Mouse (Mus musculus): ENCODE data around the gene Atp6v1g2.
A peak's percentile ranks its signal among the peaks of the same experiment; 100 is the strongest.

GRCm38 (mm10) chr17:35191723-35192122 lies 41.7 kb upstream of the Atp6v1g2 start:
- TF ChIP-seq CTCF (IDR thresholded peaks at IDR 0.05; ENCODE audit: low read depth) (0 out of 2 replicates have a peak, but pooled peaks have one; percentile 8), EP300 (optimal IDR thresholded peaks at IDR 0.05) (no peak)

Measured in stomach, postnatal 0 days (tissue).